In the genomic region with DNA sequence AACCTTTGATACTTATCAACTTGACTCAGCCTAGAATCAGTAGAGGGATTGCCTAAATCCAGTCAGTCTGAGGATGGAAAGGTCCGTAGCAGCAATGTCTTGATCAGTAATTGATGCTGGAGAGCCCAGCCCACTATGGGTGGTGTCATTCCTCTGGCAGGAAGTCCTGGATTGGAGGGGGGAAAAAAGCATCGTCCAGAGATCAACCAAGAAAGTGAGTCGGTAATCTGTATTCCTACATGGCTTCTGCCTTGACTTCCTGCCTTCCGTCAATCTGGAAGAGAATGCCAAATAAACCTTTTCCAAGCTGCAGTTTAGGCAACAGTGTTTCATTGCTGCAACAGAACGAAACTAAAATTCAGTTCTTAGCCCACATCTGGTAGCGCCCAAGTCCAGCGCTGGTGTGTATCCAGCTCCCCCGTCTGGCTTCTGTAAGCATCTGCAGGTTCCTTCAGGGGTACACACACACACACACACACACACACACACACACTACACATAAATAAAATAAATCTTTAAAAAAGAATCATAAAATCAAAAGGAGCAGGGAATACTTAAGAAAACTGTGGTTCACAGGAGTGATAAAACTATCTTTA, we compare ENCODE assay signal across 9 mouse cellular contexts. TPM values are rescaled to one million over a fixed set of nuclear protein-coding genes. Genes with fewer than 3 reads are reported as not detected.
DNase-seq lines count a peak whose midpoint lies in the region; ATAC-seq and TF ChIP-seq lines count a peak whose summit lies in the region.
"Had no signal": no experiment of that assay in that cellular context is flagged by ENCODE, and none has a peak within 500 bp of the region (broad histone marks: within the 10 kb centered on the region; RNA-seq: fewer than 3 reads in every experiment).

No protein-coding gene starts in this region.

- in situ Hi-C loops in CH12.LX (cut with MboI; ENCODE audit: low pct_ligation_motif_present, low pct_unique_long_range_greater_than_20kb, low sequenced_read_pairs) = no loop called here

- H3K9ac ChIP-seq in CH12.LX (ENCODE audit: insufficient read depth, low read depth) = peak overlapping the region; percentile 73; the same call in 1 of the 2 replicates
- no peak overlapping the region for H3K9ac ChIP-seq in forebrain, embryonic 13.5 days
- peak overlapping the region; percentile 65; the same call in 1 of the 2 replicates for H3K9ac ChIP-seq in limb, embryonic 15.5 days

- no peaks in the 10 kb centered on the region for H3K9me3 ChIP-seq in erythroblast, embryonic 14.5 days (ENCODE audit: control insufficient read depth, low read length)
- no peaks in the 10 kb centered on the region for H3K9me3 ChIP-seq in CH12.LX (replicated peaks; ENCODE audit: low read length)
- H3K9me3 ChIP-seq in forebrain, embryonic 13.5 days (replicated peaks) = no peaks in the 10 kb centered on the region
- H3K9me3 ChIP-seq in limb, embryonic 15.5 days = no peaks in the 10 kb centered on the region

- H3K27me3 ChIP-seq in erythroblast, embryonic 14.5 days (ENCODE audit: control insufficient read depth) = peaks cover 6% of the 10 kb centered on the region
- no peaks in the 10 kb centered on the region for H3K27me3 ChIP-seq in CH12.LX (replicated peaks)
- no peaks in the 10 kb centered on the region for H3K27me3 ChIP-seq in forebrain, embryonic 13.5 days
- H3K27me3 ChIP-seq in limb, embryonic 15.5 days = no peaks in the 10 kb centered on the region
- no peaks in the 10 kb centered on the region for H3K27me3 ChIP-seq in thymus, adult 2 months (ENCODE audit: control insufficient read depth, insufficient read depth, low read length)
- H3K27me3 ChIP-seq: Patski had no signal

- peak overlapping the region; percentile 68 for H3K4me3 ChIP-seq in erythroblast, embryonic 14.5 days (replicated peaks)
- peak overlapping the region; percentile 66 to 92 (median 72) for H3K4me3 ChIP-seq in CH12.LX (replicated peaks in 1 of 3; ENCODE audit: low read depth in 2 of 3, low read length in 2 of 3, poor library complexity in 1 of 3)
- H3K4me3 ChIP-seq in forebrain, embryonic 13.5 days = 0 out of 2 replicates have a peak overlapping the region, but pooled peaks have one; percentile 71
- H3K4me3 ChIP-seq in limb, embryonic 15.5 days = peak overlapping the region; percentile 85
- no peak overlapping the region for H3K4me3 ChIP-seq in thymus, adult 2 months (ENCODE audit: control insufficient read depth, insufficient read depth, low read length)

- dilution Hi-C loops in CH12.LX (cut with MboI; ENCODE audit: extremely low pct_ligation_motif_present, extremely low pct_unique_long_range_greater_than_20kb, low sequenced_read_pairs) = no loop called here

- TF ChIP-seq CTCF in CH12.LX (conservative IDR thresholded peaks at IDR 0.05 in 1 of 2, IDR thresholded peaks at IDR 0.05 in 1 of 2; ENCODE audit: low read depth in 2 of 2, low read length in 2 of 2) = peak in 1 of 2 experiments; percentile 22; a peak in 2 of 4 replicates
- no peak for TF ChIP-seq CTCF in thymus, adult 2 months (IDR thresholded peaks at IDR 0.05; ENCODE audit: borderline replicate concordance, control insufficient read depth, extremely low read depth, insufficient read depth, low read length, poor library complexity)

- TF ChIP-seq EP300 in CH12.LX (IDR thresholded peaks at IDR 0.05; ENCODE audit: low read length) = no peak

- WGBS in forebrain, embryonic 13.5 days = 91% methylated on average over 8 of the region's 8 CpGs
- WGBS in limb, embryonic 15.5 days = 79% methylated on average over 8 of the region's 8 CpGs
- WGBS in thymus, adult 2 months = 90% methylated on average over 8 of the region's 8 CpGs

- H3K27ac ChIP-seq in CH12.LX (ENCODE audit: insufficient read depth, low read depth) = no peak overlapping the region
- no peak overlapping the region for H3K27ac ChIP-seq in forebrain, embryonic 13.5 days
- H3K27ac ChIP-seq in limb, embryonic 15.5 days = peak overlapping the region; percentile 90; the same call in 1 of the 2 replicates
- H3K27ac ChIP-seq in thymus, adult 2 months (ENCODE audit: control insufficient read depth, insufficient read depth, low read length) = no peak overlapping the region

- peaks cover 26% of the 10 kb centered on the region for H3K4me1 ChIP-seq in erythroblast, embryonic 14.5 days (ENCODE audit: control insufficient read depth)
- peaks cover 0 to 9% of the 10 kb centered on the region in 2 experiments; a peak in 2 of 4 replicates for H3K4me1 ChIP-seq in CH12.LX (ENCODE audit: control insufficient read depth in 1 of 2, insufficient read depth in 2 of 2)
- peaks cover 11% of the 10 kb centered on the region; the same call in 1 of the 2 replicates for H3K4me1 ChIP-seq in forebrain, embryonic 13.5 days
- peaks cover 17% of the 10 kb centered on the region for H3K4me1 ChIP-seq in limb, embryonic 15.5 days
- peaks cover 6% of the 10 kb centered on the region; the same call in 1 of the 2 replicates for H3K4me1 ChIP-seq in thymus, adult 2 months (replicated peaks; ENCODE audit: control insufficient read depth, insufficient read depth, low read length)

- no peak for DNase-seq in CH12.LX (ENCODE audit: extremely low read depth)
- DNase-seq in yolk sac, embryonic 10.5 days (ENCODE audit: low spot score) = no peak
- DNase-seq in adrenal gland, adult 2 months = no peak
- DNase-seq in thymus, adult 2 months = no peak

- H3K4me2 ChIP-seq in CH12.LX (ENCODE audit: insufficient read depth, low read depth, poor library complexity, severe bottlenecking) = peak overlapping the region; percentile 72
- H3K4me2 ChIP-seq in forebrain, embryonic 13.5 days = peak overlapping the region; percentile 78
- H3K4me2 ChIP-seq in limb, embryonic 15.5 days = peak overlapping the region; percentile 66

- no peaks in the 10 kb centered on the region for H3K79me2 ChIP-seq in CH12.LX (replicated peaks; ENCODE audit: control insufficient read depth, extremely low read depth, insufficient read depth, poor library complexity, severe bottlenecking)

- TF ChIP-seq RAD21 in CH12.LX (IDR thresholded peaks at IDR 0.05; ENCODE audit: low read depth, low read length) = no peak; the same call in 1 of the 2 replicates

- no peaks in the 10 kb centered on the region; the same call in 1 of the 2 replicates for H3K36me3 ChIP-seq in erythroblast, embryonic 14.5 days (ENCODE audit: control insufficient read depth)
- peaks cover 0 to 15% of the 10 kb centered on the region in 2 experiments for H3K36me3 ChIP-seq in CH12.LX (replicated peaks in 1 of 2; ENCODE audit: control insufficient read depth in 1 of 2, insufficient read depth in 1 of 2, low read length in 1 of 2)
- no peaks in the 10 kb centered on the region for H3K36me3 ChIP-seq in forebrain, embryonic 13.5 days (ENCODE audit: poor library complexity, severe bottlenecking)
- 0 out of 2 replicates have a peak, but pooled peaks cover 5% of the 10 kb centered on the region for H3K36me3 ChIP-seq in limb, embryonic 15.5 days
- H3K36me3 ChIP-seq in thymus, adult 2 months (ENCODE audit: control insufficient read depth, insufficient read depth, low read length) = no peaks in the 10 kb centered on the region

- no peak for TF ChIP-seq POLR2A in CH12.LX (IDR thresholded peaks at IDR 0.05; ENCODE audit: low read depth, low read length)
- TF ChIP-seq POLR2A in thymus, adult 2 months (IDR thresholded peaks at IDR 0.05; ENCODE audit: control insufficient read depth, extremely low read depth, insufficient read depth, low read length, poor library complexity) = no peak

- no peak for ATAC-seq in erythroblast, adult 5-6 weeks (replicated peaks; ENCODE audit: low FRiP score, poor library complexity, severe bottlenecking)
- no peak for ATAC-seq in forebrain, embryonic 13.5 days
- ATAC-seq in limb, embryonic 15.5 days (ENCODE audit: insufficient number of reproducible peaks, low FRiP score, low TSS enrichment, low read depth) = no peak

TF ChIP-seq in CH12.LX, 34 proteins besides CTCF, POLR2A, EP300 and RAD21 (continues in another document):
- no peak for TF ChIP-seq TBP (conservative IDR thresholded peaks at IDR 0.05; ENCODE audit: low read depth, low read length)
- no peak for TF ChIP-seq KAT2A (IDR thresholded peaks at IDR 0.05; ENCODE audit: insufficient replicate concordance, low read length)
- TF ChIP-seq UBTF (IDR thresholded peaks at IDR 0.05; ENCODE audit: low read depth, low read length) = no peak
- no peak for TF ChIP-seq HCFC1 (IDR thresholded peaks at IDR 0.05; ENCODE audit: low read depth, low read length)
- no peak for TF ChIP-seq POLR2AphosphoS2 (IDR thresholded peaks at IDR 0.05; ENCODE audit: low read depth, low read length)
- no peak for TF ChIP-seq MXI1 (IDR thresholded peaks at IDR 0.05; ENCODE audit: low read depth, low read length)
- TF ChIP-seq MAZ (IDR thresholded peaks at IDR 0.05; ENCODE audit: low read depth, low read length) = no peak
- TF ChIP-seq TCF12 (IDR thresholded peaks at IDR 0.05; ENCODE audit: low read depth, low read length) = no peak
- TF ChIP-seq CHD1 (IDR thresholded peaks at IDR 0.05; ENCODE audit: low read depth, low read length) = no peak
- no peak for TF ChIP-seq USF1 (IDR thresholded peaks at IDR 0.05; ENCODE audit: low read depth, low read length)

RNA-seq across cellular contexts. Expression of a gene that starts 1.0 kb away (rescaled TPM):
- 0.06 and 0.08 TPM in 2 replicates for polyA plus RNA-seq in erythroblast, embryonic 14.5 days (2012)
- 1.3 TPM in 1 of 2 replicates, not detected in the other for total RNA-seq in erythroblast, adult 5-6 weeks (2015; ENCODE audit: low replicate concordance)
- 0.85 and 1.5 TPM in 2 replicates for total RNA-seq in erythroblast, adult 5-6 weeks (2017; ENCODE audit: low replicate concordance)
- 10.3 and 12.1 TPM in 2 replicates for total RNA-seq in CH12.LX (2012; rRNA removed)
- 10.1 and 10.7 TPM in 2 replicates for total RNA-seq in CH12.LX (2014; rRNA removed)
- 5.6 and 6.4 TPM in 2 replicates for polyA plus RNA-seq in CH12.LX (2012; ENCODE audit: insufficient read length, low read depth)
- 9.4 and 11.8 TPM in 2 replicates for polyA plus RNA-seq in forebrain, embryonic 13.5 days (2015; fragmentation: Nextera tagmentation; extraction: Ambion mirVana)
- polyA plus RNA-seq in limb, embryonic 15.5 days (2015; fragmentation: Nextera tagmentation; extraction: Ambion mirVana) = 18.3 and 19.4 TPM in 2 replicates
- 10 to 100 TPM; 11.8 to 15.7 TPM for total RNA-seq in adrenal gland, adult 2 months (2021)
- 4.1 and 6.2 TPM in 2 replicates for polyA plus RNA-seq in adrenal gland, adult 2 months (2012; rRNA removed)
- 3.8 and 5.4 TPM in 2 replicates for polyA plus RNA-seq in thymus, adult 2 months (2012; rRNA removed)

RNA-seq across cellular contexts. Expression of a gene that starts 11.8 kb away (rescaled TPM):
- 0.10 and 0.11 TPM in 2 replicates for polyA plus RNA-seq in erythroblast, embryonic 14.5 days (2012)
- total RNA-seq in erythroblast, adult 5-6 weeks (2015; ENCODE audit: low replicate concordance) = 0.96 and 4.6 TPM in 2 replicates
- 6.4 and 12.3 TPM in 2 replicates for total RNA-seq in erythroblast, adult 5-6 weeks (2017; ENCODE audit: low replicate concordance)
- total RNA-seq in CH12.LX (2012; rRNA removed) (22.0 and 28.2 TPM in 2 replicates), CH12.LX (2014; rRNA removed) (53.7 and 67.4 TPM in 2 replicates)
- polyA plus RNA-seq in CH12.LX (2012; ENCODE audit: insufficient read length, low read depth) = 30.0 and 31.1 TPM in 2 replicates
- polyA plus RNA-seq in forebrain, embryonic 13.5 days (2015; fragmentation: Nextera tagmentation; extraction: Ambion mirVana) = 39.4 and 40.2 TPM in 2 replicates
- 35.4 and 35.8 TPM in 2 replicates for polyA plus RNA-seq in limb, embryonic 15.5 days (2015; fragmentation: Nextera tagmentation; extraction: Ambion mirVana)
- total RNA-seq in adrenal gland, adult 2 months (2021) = 10 to 100 TPM; 35.9 to 51.0 TPM
- 2.1 and 3.3 TPM in 2 replicates for polyA plus RNA-seq in adrenal gland, adult 2 months (2012; rRNA removed)
- polyA plus RNA-seq in thymus, adult 2 months (2012; rRNA removed) = 5.0 and 5.6 TPM in 2 replicates
